Mouse (Mus musculus) stomach, embryonic 15.5 days (tissue): Measurements from ENCODE around the gene Esr1. TPM values are rescaled to one million over a fixed set of nuclear protein-coding genes. Genes with fewer than 3 reads are reported as not detected.

Experiments
- ATAC-seq: fragments of 200-750 bp; cut with Nextera tagmentation; 2 replicates; pipeline ENCODE4 v1.8.0; 2017; ENCODE audit warnings: low read depth, moderate number of reproducible peaks, moderate TSS enrichment; ENCODE audit not compliant: insufficient read depth, low FRiP score
- H3K27ac ChIP-seq: fragments of 300-500 bp; sonication (generic); 2 replicates; pipeline ENCODE4 v1.5.1; 2015; ENCODE audit warnings: mild to moderate bottlenecking, inconsistent platforms
- H3K27me3 ChIP-seq: fragments of 300-500 bp; sonication (generic); replicated peaks from 2 replicates; pipeline ENCODE4 v1.6.1; 2015; ENCODE audit warnings: inconsistent platforms
- H3K36me3 ChIP-seq: fragments of 300-500 bp; sonication (generic); 2 replicates; pipeline ENCODE4 v1.6.1; 2015; ENCODE audit warnings: inconsistent platforms
- H3K4me1 ChIP-seq: fragments of 300-500 bp; sonication (generic); 2 replicates; pipeline ENCODE4 v1.6.1; 2015; ENCODE audit warnings: inconsistent platforms
- H3K4me2 ChIP-seq: fragments of 300-500 bp; sonication (generic); 2 replicates; pipeline ENCODE4 v1.6.1; 2015; ENCODE audit warnings: mild to moderate bottlenecking, inconsistent platforms
- H3K4me3 ChIP-seq: fragments of 300-500 bp; sonication (generic); replicated peaks from 2 replicates; pipeline ENCODE4 v1.5.1; 2015; ENCODE audit warnings: inconsistent platforms
- H3K9ac ChIP-seq: fragments of 300-500 bp; sonication (generic); 2 replicates; pipeline ENCODE4 v1.6.1; 2015; ENCODE audit warnings: inconsistent platforms
- H3K9me3 ChIP-seq: fragments of 300-500 bp; sonication (generic); 2 replicates; pipeline ENCODE4 v1.6.1; 2016; ENCODE audit warnings: inconsistent platforms
- WGBS: fragments of 180-500 bp; shearing (Covaris S2); methylation state at CpG from one replicate; pipeline ENCODE4 v1.1.7; 2015; 5-methylcytosine and 5-hydroxymethylcytosine counted together
- polyA plus RNA-seq: library from polyadenylated mRNA; unstranded; fragments of >200 nt; fragmentation: Nextera tagmentation; extraction: Ambion mirVana; gene quantifications from 2 replicates; pipeline ENCODE4 v1.2.1, GENCODE M21; 2015

The Esr1 gene
- polyA plus RNA-seq, 1 experiment from 2014 or later, result 0.86 TPM

GRCm38 (mm10) chr10:5028301-5028700 lies 416.9 kb downstream of the Esr1 start:
- WGBS, result 86% methylated on average over 9 of the region's 9 CpGs
- H3K27me3 ChIP-seq, result no peaks in the 10 kb centered on the region
- no peak for ATAC-seq
- no peak overlapping the region for H3K4me2 ChIP-seq
- no peak overlapping the region for H3K4me3 ChIP-seq
- no peaks in the 10 kb centered on the region for H3K4me1 ChIP-seq
- H3K36me3 ChIP-seq, result peaks cover 4% of the 10 kb centered on the region; the same call in 1 of the 2 replicates
- no peaks in the 10 kb centered on the region for H3K9me3 ChIP-seq
- no peak overlapping the region for H3K27ac ChIP-seq
- H3K9ac ChIP-seq, result no peak overlapping the region

GRCm38 (mm10) chr10:5029161-5029560 lies 417.8 kb downstream of the Esr1 start:
- H3K27me3 ChIP-seq, result no peaks in the 10 kb centered on the region
- H3K27ac ChIP-seq, result no peak overlapping the region
- no peaks in the 10 kb centered on the region for H3K4me1 ChIP-seq
- no peaks in the 10 kb centered on the region for H3K9me3 ChIP-seq
- H3K9ac ChIP-seq, result no peak overlapping the region
- no peak overlapping the region for H3K4me3 ChIP-seq
- H3K4me2 ChIP-seq, result no peak overlapping the region
- peaks cover 4% of the 10 kb centered on the region; the same call in 1 of the 2 replicates for H3K36me3 ChIP-seq
- no peak for ATAC-seq
- 80% methylated on average over 2 of the region's 2 CpGs for WGBS

- H3K27me3 ChIP-seq, result no peaks in the 10 kb centered on the region
- no peak overlapping the region for H3K4me2 ChIP-seq
- H3K4me3 ChIP-seq, result no peak overlapping the region
- H3K9ac ChIP-seq, result no peak overlapping the region
- H3K4me1 ChIP-seq, result no peaks in the 10 kb centered on the region
- H3K27ac ChIP-seq, result no peak overlapping the region
- ATAC-seq, result no peak
- H3K36me3 ChIP-seq, result peaks cover 4% of the 10 kb centered on the region; the same call in 1 of the 2 replicates
- H3K9me3 ChIP-seq, result no peaks in the 10 kb centered on the region
- WGBS, result 89% methylated on average over 1 of the region's 1 CpGs
Measured at GRCm38 (mm10) chr10:5029883-5030282, 418.5 kb downstream of the Esr1 start.

- no peak overlapping the region for H3K9ac ChIP-seq
- H3K36me3 ChIP-seq, result peaks cover 4% of the 10 kb centered on the region; the same call in 1 of the 2 replicates
- no peak for ATAC-seq
- H3K4me1 ChIP-seq, result no peaks in the 10 kb centered on the region
- no peaks in the 10 kb centered on the region for H3K9me3 ChIP-seq
- no peak overlapping the region for H3K27ac ChIP-seq
- H3K4me2 ChIP-seq, result no peak overlapping the region
- no peaks in the 10 kb centered on the region for H3K27me3 ChIP-seq
- no peak overlapping the region for H3K4me3 ChIP-seq
- 82% methylated on average over 15 of the region's 15 CpGs for WGBS
Measured at GRCm38 (mm10) chr10:5032192-5033048, 421.0 kb downstream of the Esr1 start.

GRCm38 (mm10) chr10:5041254-5041653 lies 429.9 kb downstream of the Esr1 start:
- H3K4me1 ChIP-seq, result no peaks in the 10 kb centered on the region
- H3K36me3 ChIP-seq, result 0 out of 2 replicates have a peak, but pooled peaks cover 3% of the 10 kb centered on the region
- no peaks in the 10 kb centered on the region for H3K27me3 ChIP-seq
- WGBS, result 73% methylated on average over 8 of the region's 8 CpGs
- ATAC-seq, result no peak
- no peak overlapping the region for H3K27ac ChIP-seq
- H3K4me2 ChIP-seq, result no peak overlapping the region
- H3K9me3 ChIP-seq, result no peaks in the 10 kb centered on the region
- no peak overlapping the region for H3K9ac ChIP-seq
- H3K4me3 ChIP-seq, result no peak overlapping the region

GRCm38 (mm10) chr10:5044481-5044880 lies 433.1 kb downstream of the Esr1 start:
- no peak for ATAC-seq
- no peaks in the 10 kb centered on the region for H3K9me3 ChIP-seq
- H3K4me1 ChIP-seq, result no peaks in the 10 kb centered on the region
- H3K4me2 ChIP-seq, result no peak overlapping the region
- no peak overlapping the region for H3K4me3 ChIP-seq
- H3K27ac ChIP-seq, result no peak overlapping the region
- 87% methylated on average over 8 of the region's 8 CpGs for WGBS
- no peaks in the 10 kb centered on the region for H3K27me3 ChIP-seq
- no peak overlapping the region for H3K9ac ChIP-seq
- H3K36me3 ChIP-seq, result 0 out of 2 replicates have a peak, but pooled peaks cover 7% of the 10 kb centered on the region

- H3K4me3 ChIP-seq, result no peak overlapping the region
- H3K4me2 ChIP-seq, result no peak overlapping the region
- H3K36me3 ChIP-seq, result 0 out of 2 replicates have a peak, but pooled peaks cover 7% of the 10 kb centered on the region
- H3K9me3 ChIP-seq, result no peaks in the 10 kb centered on the region
- WGBS, result 92% methylated on average over 7 of the region's 7 CpGs
- H3K9ac ChIP-seq, result no peak overlapping the region
- H3K27ac ChIP-seq, result no peak overlapping the region
- no peaks in the 10 kb centered on the region for H3K27me3 ChIP-seq
- no peak for ATAC-seq
- no peaks in the 10 kb centered on the region for H3K4me1 ChIP-seq
Measured at GRCm38 (mm10) chr10:5045213-5045612, 433.8 kb downstream of the Esr1 start.

- no peaks in the 10 kb centered on the region for H3K9me3 ChIP-seq
- no peak overlapping the region for H3K27ac ChIP-seq
- no peak overlapping the region for H3K4me2 ChIP-seq
- no peaks in the 10 kb centered on the region for H3K4me1 ChIP-seq
- H3K4me3 ChIP-seq, result no peak overlapping the region
- no peak overlapping the region for H3K9ac ChIP-seq
- H3K27me3 ChIP-seq, result no peaks in the 10 kb centered on the region
- 0 out of 2 replicates have a peak, but pooled peaks cover 7% of the 10 kb centered on the region for H3K36me3 ChIP-seq
- ATAC-seq, result no peak
- WGBS, result 86% methylated on average over 5 of the region's 5 CpGs
Measured at GRCm38 (mm10) chr10:5045671-5046070, 434.3 kb downstream of the Esr1 start.

Other genes starting within 250 kb of the Esr1 start
- gene Zbtb2, start 223.5 kb upstream of the Esr1 start, polyA plus RNA-seq, result 10.5 and 12.3 TPM in 2 replicates
- 41.6 and 46.8 TPM in 2 replicates for gene Rmnd1, start 179.2 kb upstream of the Esr1 start, polyA plus RNA-seq
- 17.4 and 18.7 TPM in 2 replicates for gene Armt1, start 179.1 kb upstream of the Esr1 start, polyA plus RNA-seq
- 0.04 and 0.06 TPM in 2 replicates for gene Ccdc170, start 129.1 kb upstream of the Esr1 start, polyA plus RNA-seq